Mouse (Mus musculus) intestine, embryonic 15.5 days (tissue): Measurements from ENCODE around the gene Txndc12. TPM values are rescaled to one million over a fixed set of nuclear protein-coding genes. Genes with fewer than 3 reads are reported as not detected.

Experiments used
- ATAC-seq: fragments of 200-750 bp; cut with Nextera tagmentation; 2 replicates; pipeline ENCODE4 v1.8.0; 2017; ENCODE audit warnings: moderate TSS enrichment, moderate library complexity
- H3K27ac ChIP-seq: fragments of 300-500 bp; sonication (generic); 2 replicates; pipeline ENCODE4 v1.5.1; 2015; ENCODE audit warnings: mild to moderate bottlenecking, inconsistent platforms
- H3K27me3 ChIP-seq: fragments of 300-500 bp; sonication (generic); replicated peaks from 2 replicates; pipeline ENCODE4 v1.6.1; 2015; ENCODE audit warnings: inconsistent platforms
- H3K36me3 ChIP-seq: fragments of 300-500 bp; sonication (generic); 2 replicates; pipeline ENCODE4 v1.6.1; 2015; ENCODE audit warnings: inconsistent platforms
- H3K4me1 ChIP-seq: fragments of 300-500 bp; sonication (generic); replicated peaks from 2 replicates; pipeline ENCODE4 v1.6.1; 2015; ENCODE audit warnings: inconsistent platforms
- H3K4me2 ChIP-seq: fragments of 300-500 bp; sonication (generic); replicated peaks from 2 replicates; pipeline ENCODE4 v1.6.1; 2015; ENCODE audit warnings: mild to moderate bottlenecking, inconsistent platforms
- H3K4me3 ChIP-seq: fragments of 300-500 bp; sonication (generic); replicated peaks from 2 replicates; pipeline ENCODE4 v1.5.1; 2015; ENCODE audit warnings: inconsistent platforms
- H3K9ac ChIP-seq: fragments of 300-500 bp; sonication (generic); 2 replicates; pipeline ENCODE4 v1.6.1; 2015; ENCODE audit warnings: inconsistent platforms
- H3K9me3 ChIP-seq: fragments of 300-500 bp; sonication (generic); 2 replicates; pipeline ENCODE4 v1.6.1; 2016; ENCODE audit warnings: inconsistent platforms
- whole genome bisulfite sequencing: fragments of 180-500 bp; shearing (Covaris S2); methylation state at CpG from one replicate; pipeline ENCODE4 v1.1.7; 2015; 5-methylcytosine and 5-hydroxymethylcytosine counted together
- polyA plus RNA-seq: library from polyadenylated mRNA; unstranded; fragments of >200 nt; fragmentation: Nextera tagmentation; extraction: Ambion mirVana; gene quantifications from 2 replicates; pipeline ENCODE4 v1.2.1, GENCODE M21; 2015

The Txndc12 gene
- polyA plus RNA-seq, 1 experiment from 2014 or later, result 102 TPM

GRCm38 (mm10) chr4:108830698-108831097, 3.7 kb upstream of the Txndc12 start:
- ATAC-seq, result no peak
- 85% methylated on average over 1 of the region's 1 CpGs for WGBS
- H3K36me3 ChIP-seq, result peaks cover 6% of the 10 kb centered on the region; the same call in 1 of the 2 replicates
- H3K27me3 ChIP-seq, result no peaks in the 10 kb centered on the region
- no peak overlapping the region for H3K4me2 ChIP-seq
- H3K4me3 ChIP-seq, result no peak overlapping the region
- H3K27ac ChIP-seq, result no peak overlapping the region
- H3K9ac ChIP-seq, result no peak overlapping the region
- no peaks in the 10 kb centered on the region for H3K9me3 ChIP-seq
- H3K4me1 ChIP-seq, result peaks cover 6% of the 10 kb centered on the region

GRCm38 (mm10) chr4:108832916-108833827, 1.2 kb upstream of the Txndc12 start, which contains the start of gene Btf3l4:
Gene Btf3l4 (minus strand): TSS chr4:108833614.
- Histone ChIP-seq H3K27me3 (no peaks in the 10 kb centered on the region), H3K36me3 (no peaks in the 10 kb centered on the region), H3K4me2 (peak within 1 kb of the TSS; percentile 69), H3K27ac (peak within 1 kb of the TSS; percentile 98), H3K9me3 (no peaks in the 10 kb centered on the region), H3K9ac (peak within 1 kb of the TSS; percentile 95), H3K4me3 (peak within 1 kb of the TSS; percentile 88), H3K4me1 (peaks cover 10% of the 10 kb centered on the region)
- peak; percentile 94 for ATAC-seq
- under 1% methylated on average over 73 of the region's 73 CpGs for WGBS

GRCm38 (mm10) chr4:108833828-108834114, 630 bp upstream of the Txndc12 start:
- H3K36me3 ChIP-seq, result no peaks in the 10 kb centered on the region
- peak overlapping the region; percentile 69 for H3K4me2 ChIP-seq
- peak overlapping the region; percentile 71 for H3K9ac ChIP-seq
- H3K9me3 ChIP-seq, result no peaks in the 10 kb centered on the region
- peak overlapping the region; percentile 88 for H3K4me3 ChIP-seq
- H3K27me3 ChIP-seq, result no peaks in the 10 kb centered on the region
- WGBS, result 0% methylated on average over 6 of the region's 6 CpGs
- H3K4me1 ChIP-seq, result peaks cover 10% of the 10 kb centered on the region
- H3K27ac ChIP-seq, result peak overlapping the region; percentile 98
- no peak; the same call in 1 of the 2 replicates for ATAC-seq

- H3K4me2 ChIP-seq, result peak overlapping the region; percentile 69
- peaks cover 10% of the 10 kb centered on the region for H3K4me1 ChIP-seq
- no peak for ATAC-seq
- no peaks in the 10 kb centered on the region for H3K9me3 ChIP-seq
- no peaks in the 10 kb centered on the region for H3K36me3 ChIP-seq
- peak overlapping the region; percentile 64 for H3K9ac ChIP-seq
- no peaks in the 10 kb centered on the region for H3K27me3 ChIP-seq
- peak overlapping the region; percentile 98 for H3K27ac ChIP-seq
- peak overlapping the region; percentile 88 for H3K4me3 ChIP-seq
- WGBS, result under 1% methylated on average over 15 of the region's 15 CpGs
Observed at GRCm38 (mm10) chr4:108834971-108835311, 540 bp downstream of the Txndc12 start.

- Histone ChIP-seq H3K27me3 (no peaks in the 10 kb centered on the region), H3K36me3 (no peaks in the 10 kb centered on the region), H3K4me1 (peaks cover 10% of the 10 kb centered on the region), H3K27ac (peak overlapping the region; percentile 98; the same call in 1 of the 2 replicates), H3K4me2 (peak overlapping the region; percentile 69), H3K9me3 (no peaks in the 10 kb centered on the region), H3K4me3 (peak overlapping the region; percentile 88), H3K9ac (peak overlapping the region; percentile 64)
- WGBS, result 50% methylated on average over 3 of the region's 3 CpGs
- ATAC-seq, result no peak
Observed at GRCm38 (mm10) chr4:108835496-108835895, 1.1 kb downstream of the Txndc12 start.

- Histone ChIP-seq H3K4me3 (no peak overlapping the region), H3K4me2 (no peak overlapping the region), H3K27me3 (no peaks in the 10 kb centered on the region), H3K27ac (no peak overlapping the region), H3K36me3 (no peaks in the 10 kb centered on the region), H3K9ac (no peak overlapping the region), H3K9me3 (no peaks in the 10 kb centered on the region), H3K4me1 (peaks cover 6% of the 10 kb centered on the region; the same call in 1 of the 2 replicates)
- WGBS, result 64% methylated on average over 4 of the region's 4 CpGs
- no peak for ATAC-seq
Observed at GRCm38 (mm10) chr4:108838031-108838430, 3.6 kb downstream of the Txndc12 start.

GRCm38 (mm10) chr4:108841920-108842578, 7.6 kb downstream of the Txndc12 start:
- WGBS, result 67% methylated on average over 7 of the region's 7 CpGs

GRCm38 (mm10) chr4:108843336-108843735, 8.9 kb downstream of the Txndc12 start:
- H3K4me3 ChIP-seq, result no peak overlapping the region
- H3K27ac ChIP-seq, result no peak overlapping the region
- H3K9ac ChIP-seq, result no peak overlapping the region
- H3K27me3 ChIP-seq, result no peaks in the 10 kb centered on the region
- H3K4me1 ChIP-seq, result no peaks in the 10 kb centered on the region; the same call in 1 of the 2 replicates
- H3K9me3 ChIP-seq, result no peaks in the 10 kb centered on the region
- no peak overlapping the region for H3K4me2 ChIP-seq
- ATAC-seq, result no peak
- no peaks in the 10 kb centered on the region for H3K36me3 ChIP-seq

More at GRCm38 (mm10) chr4:108841920-108842578, 7.6 kb downstream of the Txndc12 start:
- peaks cover 3% of the 10 kb centered on the region; the same call in 1 of the 2 replicates for H3K4me1 ChIP-seq
- H3K4me2 ChIP-seq, result no peak overlapping the region
- H3K4me3 ChIP-seq, result no peak overlapping the region
- no peaks in the 10 kb centered on the region for H3K27me3 ChIP-seq
- no peak overlapping the region for H3K9ac ChIP-seq
- no peaks in the 10 kb centered on the region for H3K36me3 ChIP-seq
- no peak overlapping the region for H3K27ac ChIP-seq
- ATAC-seq, result no peak
- H3K9me3 ChIP-seq, result no peaks in the 10 kb centered on the region

- Histone ChIP-seq H3K4me2 (no peak overlapping the region), H3K36me3 (no peaks in the 10 kb centered on the region), H3K9ac (no peak overlapping the region), H3K27me3 (no peaks in the 10 kb centered on the region), H3K9me3 (no peaks in the 10 kb centered on the region), H3K4me3 (no peak overlapping the region), H3K27ac (0 out of 2 replicates have a peak overlapping the region, but pooled peaks have one; percentile 27), H3K4me1 (0 out of 2 replicates have a peak, but pooled peaks cover 8% of the 10 kb centered on the region)
- 51% methylated on average over 5 of the region's 5 CpGs for WGBS
- no peak for ATAC-seq
Observed at GRCm38 (mm10) chr4:108845824-108846569, 11.6 kb downstream of the Txndc12 start.

GRCm38 (mm10) chr4:108847715-108848504, 13.5 kb downstream of the Txndc12 start, which contains the start of gene Kti12:
Gene Kti12 (plus strand): TSS chr4:108847785.
- Histone ChIP-seq H3K9me3 (no peaks in the 10 kb centered on the region), H3K27me3 (no peaks in the 10 kb centered on the region), H3K36me3 (no peaks in the 10 kb centered on the region), H3K4me3 (peak within 1 kb of the TSS; percentile 86), H3K9ac (peak within 1 kb of the TSS; percentile 78), H3K4me1 (0 out of 2 replicates have a peak, but pooled peaks cover 8% of the 10 kb centered on the region), H3K27ac (peak within 1 kb of the TSS; percentile 93), H3K4me2 (peak within 1 kb of the TSS; percentile 86)
- ATAC-seq, result peak; percentile 90
- under 1% methylated on average over 77 of the region's 77 CpGs for WGBS

- WGBS, result 5% methylated on average over 20 of the region's 20 CpGs
- peak within 1 kb of the TSS; percentile 93 for H3K27ac ChIP-seq
- no peaks in the 10 kb centered on the region for H3K9me3 ChIP-seq
- 0 out of 2 replicates have a peak, but pooled peaks cover 8% of the 10 kb centered on the region for H3K4me1 ChIP-seq
- H3K36me3 ChIP-seq, result no peaks in the 10 kb centered on the region
- ATAC-seq, result peak; percentile 35
- H3K27me3 ChIP-seq, result no peaks in the 10 kb centered on the region
- peak within 1 kb of the TSS; percentile 78 for H3K9ac ChIP-seq
- peak within 1 kb of the TSS; percentile 86 for H3K4me2 ChIP-seq
- peak within 1 kb of the TSS; percentile 86 for H3K4me3 ChIP-seq
Observed at GRCm38 (mm10) chr4:108848505-108848848, 14.1 kb downstream of the Txndc12 start, which contains the start of gene A730015C16Rik. Gene A730015C16Rik (minus strand): TSS chr4:108848619.
